Mouse (Mus musculus): ENCODE data around the gene Zfp316.

- TF ChIP-seq ZNF384 (IDR thresholded peaks at IDR 0.05; ENCODE audit: low read depth, low read length) (no peak), CHD2 (IDR thresholded peaks at IDR 0.05; ENCODE audit: low read depth, low read length) (no peak), ZC3H11A (IDR thresholded peaks at IDR 0.05; ENCODE audit: borderline replicate concordance, low read depth, low read length) (no peak), MAFK (IDR thresholded peaks at IDR 0.05; ENCODE audit: insufficient read depth, low read depth, low read length) (no peak)
Measured at GRCm38 (mm10) chr5:143253881-143254486, 15.8 kb downstream of the Zfp316 start.
